Mouse (Mus musculus): ENCODE results near the gene Olfr788. TPM values are rescaled to one million over a fixed set of nuclear protein-coding genes. Genes with fewer than 3 reads are reported as not detected.

The Olfr788 gene
- polyA plus RNA-seq (2016; fragmentation: Nextera tagmentation; extraction: Ambion mirVana): not detected in 2 replicates

DNA sequence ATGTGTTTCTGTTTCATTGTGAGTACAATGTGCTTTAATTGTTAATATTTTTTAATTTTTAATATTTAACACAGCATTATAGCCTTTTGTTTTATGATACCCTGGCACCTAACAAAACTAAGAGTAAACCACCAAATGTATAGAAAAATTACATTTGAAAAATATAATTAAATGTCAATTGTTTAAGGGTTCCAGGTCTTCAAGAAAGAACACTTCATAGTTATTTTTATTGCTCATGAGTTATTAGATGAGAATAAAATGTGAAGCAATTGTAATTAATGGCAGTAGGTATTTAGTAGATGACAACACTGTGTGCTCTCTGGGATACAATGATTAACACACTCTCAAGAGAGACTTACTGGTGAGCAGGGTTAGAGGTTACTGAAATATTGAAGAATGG is at the start of gene Olfr788:
Gene Olfr788, plus strand, starts transcription at position 301 of the 400 bp plus-strand sequence.
- Histone ChIP-seq H3K36me3 (no peaks in the 10 kb centered on the region), H3K4me2 (no peak within 1 kb of the TSS), H3K4me1 (no peaks in the 10 kb centered on the region), H3K27me3 (replicated peaks) (no peaks in the 10 kb centered on the region), H3K4me3 (no peak within 1 kb of the TSS), H3K9me3 (replicated peaks) (no peaks in the 10 kb centered on the region), H3K27ac (no peak within 1 kb of the TSS), H3K9ac (no peak within 1 kb of the TSS)
- ATAC-seq: no peak

DNA sequence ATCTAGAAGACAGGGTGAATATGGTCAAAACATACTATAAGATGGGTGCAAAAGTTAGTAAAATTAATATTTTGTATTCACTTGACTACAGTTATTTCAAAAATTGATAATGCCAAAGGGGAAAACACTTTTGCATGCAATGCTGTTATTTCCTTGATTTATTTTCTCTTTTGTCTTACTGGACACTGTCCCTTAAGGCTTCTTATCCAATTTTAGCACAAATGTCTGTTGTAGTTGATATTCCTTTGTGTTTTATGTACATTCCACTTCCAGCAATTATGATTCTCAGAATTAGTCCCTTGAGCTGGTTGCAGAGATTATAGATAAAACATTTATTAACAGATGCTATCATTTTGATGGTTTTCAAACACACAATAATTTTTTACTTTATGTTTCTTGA is 43.8 kb upstream of the Olfr788 start, which contains the start of gene Olfr786:
Gene Olfr786, plus strand, starts transcription at position 301 of the 400 bp plus-strand sequence.
- Histone ChIP-seq H3K36me3 (no peaks in the 10 kb centered on the region), H3K9me3 (replicated peaks) (no peaks in the 10 kb centered on the region), H3K4me3 (no peak within 1 kb of the TSS), H3K4me1 (no peaks in the 10 kb centered on the region), H3K27ac (no peak within 1 kb of the TSS), H3K27me3 (replicated peaks) (no peaks in the 10 kb centered on the region), H3K4me2 (no peak within 1 kb of the TSS), H3K9ac (no peak within 1 kb of the TSS)
- ATAC-seq: no peak

DNA sequence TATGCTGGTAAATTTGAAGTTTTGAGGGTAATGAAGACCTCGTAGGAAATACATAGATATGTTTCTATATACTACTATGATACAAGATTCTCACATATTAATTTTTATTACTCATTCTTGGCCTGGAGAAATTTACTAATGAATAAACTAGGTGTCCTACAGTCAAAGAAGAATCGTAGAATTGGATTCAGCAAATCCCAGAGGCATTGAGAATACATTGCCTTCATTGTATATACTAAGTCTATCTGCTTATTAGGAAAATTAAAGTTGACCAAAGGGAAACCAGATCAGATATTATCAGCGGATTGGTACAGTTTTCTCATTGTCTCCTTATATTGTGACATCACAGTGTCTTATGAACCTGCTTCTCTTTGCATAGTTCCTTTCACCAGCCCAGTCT is 9.2 kb upstream of the Olfr788 start, which contains the start of gene Olfr787:
Gene Olfr787, plus strand, starts transcription at position 301 of the 400 bp plus-strand sequence.
- H3K9ac ChIP-seq: no peak within 1 kb of the TSS
- 67% methylated on average over 3 of the region's 3 CpGs for WGBS (ENCODE audit: insufficient replicate concordance)
- H3K4me2 ChIP-seq: no peak within 1 kb of the TSS
- H3K9me3 ChIP-seq (replicated peaks): 0 out of 2 replicates have a peak, but pooled peaks cover 4% of the 10 kb centered on the region
- no peak for ATAC-seq
- no peak within 1 kb of the TSS for H3K27ac ChIP-seq
- H3K36me3 ChIP-seq: no peaks in the 10 kb centered on the region
- no peaks in the 10 kb centered on the region for H3K27me3 ChIP-seq (replicated peaks)
- no peak within 1 kb of the TSS for H3K4me3 ChIP-seq
- H3K4me1 ChIP-seq: no peaks in the 10 kb centered on the region

DNA sequence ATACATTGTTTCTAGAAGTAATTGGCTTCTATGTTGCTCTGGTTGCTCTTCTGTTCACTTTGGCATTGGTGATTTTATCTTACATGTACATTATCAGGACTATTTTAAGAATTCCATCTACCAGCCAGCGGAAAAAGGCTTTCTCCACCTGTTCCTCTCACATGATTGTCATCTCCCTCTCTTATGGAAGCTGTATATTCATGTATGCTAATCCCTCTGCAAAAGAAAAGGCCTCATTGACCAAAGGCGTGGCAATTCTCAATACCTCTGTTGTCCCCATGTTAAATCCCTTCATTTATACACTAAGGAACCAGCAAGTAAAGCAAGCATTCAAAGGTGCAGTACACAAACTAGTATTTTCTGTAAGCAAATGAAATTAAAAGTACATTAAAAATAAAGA is 2.5 kb downstream of the Olfr788 start:
- H3K9ac ChIP-seq: no peak overlapping the region
- ATAC-seq: no peak
- H3K27ac ChIP-seq: no peak overlapping the region
- H3K36me3 ChIP-seq: no peaks in the 10 kb centered on the region
- H3K27me3 ChIP-seq (replicated peaks): no peaks in the 10 kb centered on the region
- H3K4me2 ChIP-seq: no peak overlapping the region
- no peaks in the 10 kb centered on the region for H3K9me3 ChIP-seq (replicated peaks)
- H3K4me3 ChIP-seq: no peak overlapping the region
- WGBS (ENCODE audit: insufficient replicate concordance): 47% methylated on average over 2 of the region's 2 CpGs
- H3K4me1 ChIP-seq: no peaks in the 10 kb centered on the region

DNA sequence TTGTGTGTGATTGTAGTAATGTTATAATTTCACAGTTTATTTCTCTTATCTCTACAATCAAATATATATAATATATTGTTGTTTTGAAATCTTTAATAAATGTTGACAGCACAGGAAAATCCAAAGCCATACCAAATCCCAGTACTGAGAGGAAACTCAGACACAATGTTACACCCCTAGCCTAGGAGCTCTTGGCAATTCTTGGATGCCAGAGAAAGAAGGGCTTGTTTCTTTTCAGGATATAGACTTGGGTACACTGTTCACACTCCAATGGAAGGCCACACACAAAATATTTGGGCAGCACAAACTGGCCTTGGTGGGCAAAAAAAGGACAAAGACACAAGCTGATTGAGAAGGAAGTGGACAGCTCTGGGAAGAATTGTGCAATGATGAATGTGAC is 2.9 kb downstream of the Olfr788 start:
- Histone ChIP-seq H3K27me3 (replicated peaks) (no peaks in the 10 kb centered on the region), H3K9ac (no peak overlapping the region), H3K9me3 (replicated peaks) (no peaks in the 10 kb centered on the region), H3K4me1 (no peaks in the 10 kb centered on the region), H3K27ac (no peak overlapping the region), H3K4me2 (no peak overlapping the region), H3K4me3 (no peak overlapping the region), H3K36me3 (no peaks in the 10 kb centered on the region)
- no peak for ATAC-seq

DNA sequence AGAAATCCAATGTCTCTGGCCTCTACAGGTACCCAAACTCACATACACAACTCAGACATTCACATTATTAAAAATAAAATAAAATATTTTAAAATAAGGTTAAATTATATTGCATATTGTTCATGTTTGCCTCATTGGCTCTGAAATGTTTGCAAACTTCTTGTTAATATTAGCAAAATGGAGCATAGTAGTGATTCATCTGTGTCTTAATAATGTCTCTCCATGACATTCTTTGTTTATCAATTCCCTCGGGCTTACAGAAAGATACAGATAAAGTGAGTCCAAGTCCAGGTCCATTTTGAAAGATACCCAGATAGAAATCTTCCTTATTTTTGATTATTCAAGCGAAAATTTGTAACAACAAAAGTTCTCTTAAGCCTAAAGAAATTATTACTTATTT is 13.7 kb downstream of the Olfr788 start, which contains the start of gene Olfr789:
Gene Olfr789, plus strand, starts transcription at position 301 of the 400 bp plus-strand sequence.
- Histone ChIP-seq H3K4me2 (no peak within 1 kb of the TSS), H3K27ac (no peak within 1 kb of the TSS), H3K9me3 (replicated peaks) (no peaks in the 10 kb centered on the region), H3K4me3 (no peak within 1 kb of the TSS), H3K4me1 (no peaks in the 10 kb centered on the region), H3K9ac (no peak within 1 kb of the TSS), H3K36me3 (no peaks in the 10 kb centered on the region), H3K27me3 (replicated peaks) (no peaks in the 10 kb centered on the region)
- 37% methylated on average over 2 of the region's 2 CpGs for whole genome bisulfite sequencing (ENCODE audit: insufficient replicate concordance)
- no peak for ATAC-seq

DNA sequence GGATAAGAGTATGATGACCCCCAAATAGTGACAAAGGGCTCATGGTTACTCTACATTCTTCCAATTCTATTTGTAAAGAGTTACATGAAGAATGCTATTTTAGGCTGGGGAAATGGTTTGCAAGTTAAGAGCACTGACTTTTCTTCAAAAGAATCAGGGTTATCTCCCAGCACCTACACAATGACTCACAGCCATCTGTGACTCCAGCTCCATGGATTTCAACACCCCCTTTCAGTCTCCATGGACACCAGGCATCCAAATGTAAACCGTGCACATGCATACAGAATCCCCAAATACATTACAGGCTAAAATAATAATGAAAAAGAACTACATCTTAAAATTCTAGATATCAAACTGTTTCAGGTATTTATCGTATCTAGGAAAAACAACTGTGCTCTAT is 19.3 kb downstream of the Olfr788 start:
- Histone ChIP-seq H3K27me3 (replicated peaks) (no peaks in the 10 kb centered on the region), H3K36me3 (no peaks in the 10 kb centered on the region), H3K4me3 (no peak overlapping the region), H3K9me3 (replicated peaks) (no peaks in the 10 kb centered on the region), H3K4me1 (no peaks in the 10 kb centered on the region), H3K4me2 (no peak overlapping the region), H3K27ac (no peak overlapping the region), H3K9ac (no peak overlapping the region)
- WGBS (ENCODE audit: insufficient replicate concordance): 55% methylated on average over 2 of the region's 2 CpGs
- no peak for ATAC-seq

DNA sequence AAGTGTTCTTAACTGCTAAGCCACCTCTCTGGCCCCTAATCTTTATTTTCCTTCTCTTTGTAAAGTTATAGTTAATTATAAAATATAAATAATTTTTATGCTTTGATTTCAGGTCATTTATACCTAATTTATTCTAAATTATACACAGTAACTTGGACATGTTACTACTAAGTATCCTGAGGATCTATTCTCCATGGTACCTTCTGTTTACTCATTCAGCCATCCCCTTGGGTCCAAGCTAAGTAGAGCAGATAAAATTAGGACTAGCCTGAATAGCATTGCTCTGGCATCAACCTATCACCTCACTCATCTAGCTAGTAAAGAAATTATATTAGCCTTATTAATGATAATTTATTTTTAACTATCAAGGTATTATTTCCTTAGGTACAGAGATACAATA is 27.4 kb downstream of the Olfr788 start, which contains the start of gene Olfr790:
Gene Olfr790, plus strand, starts transcription at position 301 of the 400 bp plus-strand sequence.
- Histone ChIP-seq H3K27ac (no peak within 1 kb of the TSS), H3K9me3 (replicated peaks) (no peaks in the 10 kb centered on the region), H3K4me3 (no peak within 1 kb of the TSS), H3K4me2 (no peak within 1 kb of the TSS), H3K36me3 (no peaks in the 10 kb centered on the region), H3K4me1 (no peaks in the 10 kb centered on the region), H3K9ac (no peak within 1 kb of the TSS), H3K27me3 (replicated peaks) (no peaks in the 10 kb centered on the region)
- no peak for ATAC-seq

DNA sequence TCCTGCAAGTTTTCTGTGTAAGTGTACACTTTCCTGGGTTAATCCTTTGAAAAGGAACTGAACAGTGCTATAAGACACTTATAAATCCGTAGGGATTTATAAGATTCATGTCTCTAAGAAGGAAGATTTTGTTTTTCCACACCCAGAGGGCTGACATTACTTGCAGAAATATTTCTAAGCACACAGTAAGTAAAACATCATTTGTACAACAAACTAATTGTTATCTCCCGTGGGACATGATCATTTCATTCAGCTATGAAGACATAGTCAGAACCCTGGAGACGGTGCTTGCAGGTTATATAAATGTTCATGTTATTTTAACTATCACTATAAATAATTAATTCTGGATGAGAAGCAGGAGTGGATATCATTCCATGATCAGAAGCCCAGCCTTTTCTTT is 50.7 kb downstream of the Olfr788 start, which contains the start of gene Olfr791:
Gene Olfr791, plus strand, starts transcription at position 301 of the 400 bp plus-strand sequence.
- Histone ChIP-seq H3K4me2 (no peak within 1 kb of the TSS), H3K36me3 (no peaks in the 10 kb centered on the region), H3K27me3 (replicated peaks) (no peaks in the 10 kb centered on the region), H3K4me1 (no peaks in the 10 kb centered on the region), H3K27ac (no peak within 1 kb of the TSS), H3K9me3 (replicated peaks) (no peaks in the 10 kb centered on the region), H3K4me3 (no peak within 1 kb of the TSS), H3K9ac (no peak within 1 kb of the TSS)
- no peak for ATAC-seq
- 44% methylated on average over 3 of the region's 3 CpGs for WGBS (ENCODE audit: insufficient replicate concordance)

Other genes starting within 250 kb of the Olfr788 start
- not detected in 2 replicates for gene Olfr774, start 234.8 kb upstream of the Olfr788 start, polyA plus RNA-seq (2016; fragmentation: Nextera tagmentation; extraction: Ambion mirVana)
- not detected in 2 replicates for gene Olfr775, start 222.6 kb upstream of the Olfr788 start, polyA plus RNA-seq (2016; fragmentation: Nextera tagmentation; extraction: Ambion mirVana)
- not detected in 2 replicates for gene Olfr776, start 211.9 kb upstream of the Olfr788 start, polyA plus RNA-seq (2016; fragmentation: Nextera tagmentation; extraction: Ambion mirVana)
- not detected in 2 replicates for gene Olfr777, start 199.5 kb upstream of the Olfr788 start, polyA plus RNA-seq (2016; fragmentation: Nextera tagmentation; extraction: Ambion mirVana)
- not detected in 2 replicates for gene Olfr780, start 152.9 kb upstream of the Olfr788 start, polyA plus RNA-seq (2016; fragmentation: Nextera tagmentation; extraction: Ambion mirVana)
- not detected in 2 replicates for gene Olfr781, start 142.1 kb upstream of the Olfr788 start, polyA plus RNA-seq (2016; fragmentation: Nextera tagmentation; extraction: Ambion mirVana)
- gene Olfr782, start 122.1 kb upstream of the Olfr788 start, polyA plus RNA-seq (2016; fragmentation: Nextera tagmentation; extraction: Ambion mirVana): not detected in 2 replicates
- not detected in 2 replicates for gene Olfr784, start 86.9 kb upstream of the Olfr788 start, polyA plus RNA-seq (2016; fragmentation: Nextera tagmentation; extraction: Ambion mirVana)
- not detected in 2 replicates for gene Olfr785, start 65.6 kb upstream of the Olfr788 start, polyA plus RNA-seq (2016; fragmentation: Nextera tagmentation; extraction: Ambion mirVana)
- not detected in 2 replicates for gene Olfr786, start 43.7 kb upstream of the Olfr788 start, polyA plus RNA-seq (2016; fragmentation: Nextera tagmentation; extraction: Ambion mirVana)
- not detected in 2 replicates for gene Olfr787, start 9.1 kb upstream of the Olfr788 start, polyA plus RNA-seq (2016; fragmentation: Nextera tagmentation; extraction: Ambion mirVana)
- not detected in 2 replicates for gene Olfr789, start 13.8 kb downstream of the Olfr788 start, polyA plus RNA-seq (2016; fragmentation: Nextera tagmentation; extraction: Ambion mirVana)
- not detected in 2 replicates for gene Olfr790, start 27.5 kb downstream of the Olfr788 start, polyA plus RNA-seq (2016; fragmentation: Nextera tagmentation; extraction: Ambion mirVana)
- not detected in 2 replicates for gene Olfr791, start 50.8 kb downstream of the Olfr788 start, polyA plus RNA-seq (2016; fragmentation: Nextera tagmentation; extraction: Ambion mirVana)
- not detected in 2 replicates for gene Olfr792, start 68.2 kb downstream of the Olfr788 start, polyA plus RNA-seq (2016; fragmentation: Nextera tagmentation; extraction: Ambion mirVana)
- not detected in 2 replicates for gene Olfr794, start 96.7 kb downstream of the Olfr788 start, polyA plus RNA-seq (2016; fragmentation: Nextera tagmentation; extraction: Ambion mirVana)
- not detected in 2 replicates for gene Olfr796, start 141.6 kb downstream of the Olfr788 start, polyA plus RNA-seq (2016; fragmentation: Nextera tagmentation; extraction: Ambion mirVana)
- not detected in 2 replicates for gene Olfr798, start 156.9 kb downstream of the Olfr788 start, polyA plus RNA-seq (2016; fragmentation: Nextera tagmentation; extraction: Ambion mirVana)
- gene Olfr799, start 166.5 kb downstream of the Olfr788 start, polyA plus RNA-seq (2016; fragmentation: Nextera tagmentation; extraction: Ambion mirVana): not detected in 2 replicates
- gene Olfr800, start 186.7 kb downstream of the Olfr788 start, polyA plus RNA-seq (2016; fragmentation: Nextera tagmentation; extraction: Ambion mirVana): not detected in 2 replicates
- not detected in 2 replicates for gene Olfr801, start 202.9 kb downstream of the Olfr788 start, polyA plus RNA-seq (2016; fragmentation: Nextera tagmentation; extraction: Ambion mirVana)
- gene Olfr802, start 217.2 kb downstream of the Olfr788 start, polyA plus RNA-seq (2016; fragmentation: Nextera tagmentation; extraction: Ambion mirVana): not detected in 2 replicates
- gene Olfr803, start 223.3 kb downstream of the Olfr788 start, polyA plus RNA-seq (2016; fragmentation: Nextera tagmentation; extraction: Ambion mirVana): not detected in 2 replicates
- not detected in 2 replicates for gene Olfr804, start 232.2 kb downstream of the Olfr788 start, polyA plus RNA-seq (2016; fragmentation: Nextera tagmentation; extraction: Ambion mirVana)

All from liver, embryonic 12.5 days (tissue).